Mouse (Mus musculus) kidney, postnatal 10 days (tissue): ENCODE data around the gene Chst2.

Experiments
- DNase-seq: peaks from one replicate; pipeline ENCODE4 v3.0.0; 2021; ENCODE audit warnings: mixed read lengths

The Chst2 gene

DNA sequence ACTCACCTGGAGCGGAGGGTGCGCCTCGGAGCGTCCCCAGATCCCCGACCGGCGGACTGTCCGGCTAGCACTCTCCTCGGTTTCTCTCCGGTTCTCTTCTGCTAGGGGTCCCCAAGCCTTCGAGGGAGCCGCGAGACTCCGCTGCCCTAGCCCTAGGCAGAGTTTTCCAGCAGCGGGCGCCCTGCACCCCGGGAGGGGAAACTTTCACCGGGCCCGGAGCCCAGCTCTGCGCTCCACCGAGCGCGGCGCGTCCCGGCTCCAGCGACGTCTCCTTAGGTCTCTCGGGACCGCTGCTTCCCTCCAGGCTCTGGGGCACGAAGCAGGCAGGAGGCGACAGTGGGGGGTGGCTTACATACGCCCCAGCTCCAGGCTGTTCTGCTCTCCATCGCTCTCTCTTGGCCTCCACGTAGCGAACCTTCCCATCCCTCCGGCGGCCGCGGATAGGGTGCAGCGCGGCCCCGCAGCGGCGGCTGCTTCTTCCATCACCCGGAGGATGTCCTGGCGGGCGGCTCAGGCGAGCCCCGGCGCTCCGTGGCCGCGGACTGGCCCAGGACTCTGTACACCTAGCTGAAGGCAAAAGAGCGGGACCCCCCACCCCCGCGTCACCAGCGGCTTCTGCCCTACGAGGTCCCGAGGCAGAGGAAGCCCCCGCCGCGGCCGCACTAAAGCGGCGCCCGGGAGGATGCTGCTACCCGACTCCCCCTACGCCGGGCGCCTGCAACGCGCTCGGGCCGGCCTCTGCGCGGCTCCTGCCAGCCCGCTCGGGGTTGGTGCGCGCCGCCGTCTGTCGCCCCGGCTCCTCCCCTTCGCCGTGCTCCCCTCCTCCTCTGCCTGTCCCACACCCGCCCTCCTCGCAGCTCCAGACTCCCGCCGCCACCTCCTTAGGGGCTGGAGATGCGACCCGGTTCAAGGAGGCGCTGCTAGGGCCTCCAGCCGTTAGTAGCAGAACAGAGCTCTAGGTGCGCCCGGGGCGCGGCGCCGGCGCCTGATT lies at the start of gene Chst2:
Gene Chst2 (minus strand): TSS at position 152 of the 991 bp plus-strand sequence.
- DNase-seq = peak; percentile 94

DNA sequence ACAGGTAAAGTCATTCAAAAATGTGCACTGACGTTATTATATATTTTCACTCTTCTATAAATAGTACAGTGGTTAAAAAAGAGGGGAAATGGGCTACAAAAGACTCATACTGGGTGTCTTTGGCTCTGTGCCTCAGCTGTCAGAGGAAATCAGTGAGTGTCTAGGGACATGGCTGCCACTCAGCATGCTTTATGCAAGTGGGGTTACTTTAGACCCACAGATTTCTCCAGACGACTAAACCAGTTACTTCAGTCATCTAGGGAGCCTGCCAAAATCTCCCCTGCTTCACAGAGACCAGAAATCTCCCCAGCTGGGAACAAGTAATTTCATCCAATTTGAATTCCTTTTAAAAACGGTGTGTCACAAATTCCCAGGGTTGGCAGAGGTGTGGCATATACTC lies 45.4 kb upstream of the Chst2 start:
- DNase-seq = no peak

DNA sequence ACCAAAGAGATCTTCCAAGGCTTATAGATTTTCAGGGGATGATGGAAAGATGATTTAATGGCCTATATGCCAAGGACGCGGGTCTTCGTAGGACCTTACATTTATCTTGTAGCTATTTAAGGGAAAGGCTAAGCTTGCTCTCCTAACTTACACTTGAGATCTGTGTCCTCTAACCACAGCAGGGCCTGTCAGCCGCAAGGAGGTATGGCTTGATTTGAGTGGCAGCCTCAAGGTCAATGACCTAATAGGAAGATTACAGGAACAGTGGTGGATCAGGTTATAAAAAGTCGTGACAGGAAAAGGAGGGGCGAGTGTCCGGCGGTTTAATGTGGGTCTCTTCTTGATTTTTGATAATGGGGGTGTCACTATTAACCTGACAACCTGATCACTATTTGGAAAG lies 44.1 kb upstream of the Chst2 start:
- DNase-seq = no peak

DNA sequence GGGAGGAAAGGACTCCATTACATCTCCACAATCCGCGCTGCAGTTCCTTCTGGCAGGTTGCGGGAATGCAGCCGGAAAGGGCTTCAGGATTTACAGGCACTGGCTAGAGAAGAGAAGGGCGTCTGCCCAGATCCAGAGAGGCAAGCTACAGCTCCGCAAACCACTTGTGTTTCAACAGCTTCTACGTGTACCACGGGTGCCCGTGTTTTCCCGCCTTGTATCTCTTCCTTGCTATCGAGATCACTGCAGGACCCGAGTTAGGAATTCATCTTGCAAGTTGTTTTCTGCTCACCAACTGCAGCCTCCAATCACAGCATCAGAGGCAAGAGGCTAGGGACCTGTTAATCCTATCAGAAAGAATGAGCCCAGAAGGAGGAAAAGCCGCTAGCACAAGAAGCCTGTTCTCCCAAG lies 35.8 kb upstream of the Chst2 start:
- DNase-seq = peak; percentile 51

- no peak for DNase-seq
Observed at GRCm38 (mm10) chr9:95437883-95438282, 31.4 kb upstream of the Chst2 start.

GRCm38 (mm10) chr9:95436294-95436613 lies 29.7 kb upstream of the Chst2 start:
- DNase-seq = no peak

- no peak for DNase-seq
Observed at GRCm38 (mm10) chr9:95435506-95436293, 29.2 kb upstream of the Chst2 start.

DNA sequence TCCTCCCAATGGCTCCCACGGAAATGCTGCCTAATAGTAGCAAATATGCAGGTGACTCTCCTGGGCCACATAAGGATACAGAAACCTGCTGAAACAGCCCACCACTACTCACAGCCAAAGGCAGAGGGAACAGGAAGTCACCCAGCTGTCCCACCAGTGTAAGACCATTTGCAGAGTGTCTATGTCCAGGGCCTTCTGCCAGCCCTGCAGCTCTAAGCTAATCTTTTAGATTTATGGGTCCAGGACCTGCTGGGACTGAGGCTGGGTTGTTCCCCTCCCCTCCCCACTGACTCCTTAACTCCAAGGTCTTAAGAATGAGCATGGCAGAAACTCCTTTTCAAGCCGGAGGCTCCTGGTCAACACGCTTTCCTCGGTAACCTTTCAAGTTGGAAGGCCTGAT lies 21.8 kb upstream of the Chst2 start:
- DNase-seq = peak; percentile 37

DNA sequence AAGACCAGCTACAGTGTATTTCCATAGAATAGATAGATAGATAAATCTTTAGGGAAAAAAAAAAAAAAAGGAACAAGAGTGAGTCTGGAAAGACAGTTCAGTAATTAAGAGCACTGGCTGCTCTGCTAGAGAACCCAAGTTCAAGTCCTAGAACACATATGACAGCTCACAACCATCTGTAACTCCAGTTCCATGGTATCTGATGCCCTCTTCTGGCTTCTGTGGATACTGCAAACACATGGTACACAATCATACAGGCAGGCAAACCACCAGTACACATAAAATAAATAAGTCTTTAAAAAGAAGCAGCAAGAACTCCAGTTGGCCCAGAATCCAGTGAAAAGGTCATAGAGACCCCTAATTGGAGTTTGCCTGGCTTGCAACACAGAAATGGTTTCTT lies 7.4 kb upstream of the Chst2 start:
- DNase-seq = no peak

GRCm38 (mm10) chr9:95412047-95412446 lies 5.5 kb upstream of the Chst2 start:
- no peak for DNase-seq

DNA sequence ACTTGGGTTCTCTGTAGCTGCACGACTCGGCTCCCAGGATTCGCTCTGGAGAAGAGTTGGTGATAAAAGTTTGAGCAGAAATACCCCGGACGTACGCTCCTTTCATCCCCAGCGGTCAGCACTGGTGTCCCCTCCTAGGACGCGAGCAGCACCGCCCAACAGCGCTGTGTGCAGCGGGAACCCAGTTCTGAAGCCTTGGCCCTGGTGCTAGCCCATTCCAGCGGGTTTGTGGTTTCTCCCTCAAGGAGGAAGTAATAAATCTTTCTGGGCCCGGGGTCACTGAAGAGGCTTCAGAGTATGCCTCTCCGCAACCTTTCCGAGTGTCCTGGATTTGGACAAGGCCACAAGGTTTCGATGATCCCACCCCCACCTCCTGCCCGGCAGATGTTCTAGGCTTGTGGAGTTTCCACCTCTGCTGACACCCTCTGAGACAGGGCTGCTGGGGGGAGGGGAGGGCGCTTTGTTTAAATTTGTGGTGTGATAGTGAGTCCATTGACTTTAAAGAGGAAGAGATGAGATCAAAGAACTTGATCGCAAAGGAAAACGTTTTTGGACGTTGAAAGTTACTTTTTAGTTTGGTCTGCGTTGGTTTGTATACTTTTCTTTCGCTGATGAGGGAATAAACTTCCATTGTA lies 1.2 kb upstream of the Chst2 start:
- DNase-seq = peak; percentile 78

GRCm38 (mm10) chr9:95405946-95406570 lies 464 bp downstream of the Chst2 start:
- DNase-seq = peak; percentile 58

DNA sequence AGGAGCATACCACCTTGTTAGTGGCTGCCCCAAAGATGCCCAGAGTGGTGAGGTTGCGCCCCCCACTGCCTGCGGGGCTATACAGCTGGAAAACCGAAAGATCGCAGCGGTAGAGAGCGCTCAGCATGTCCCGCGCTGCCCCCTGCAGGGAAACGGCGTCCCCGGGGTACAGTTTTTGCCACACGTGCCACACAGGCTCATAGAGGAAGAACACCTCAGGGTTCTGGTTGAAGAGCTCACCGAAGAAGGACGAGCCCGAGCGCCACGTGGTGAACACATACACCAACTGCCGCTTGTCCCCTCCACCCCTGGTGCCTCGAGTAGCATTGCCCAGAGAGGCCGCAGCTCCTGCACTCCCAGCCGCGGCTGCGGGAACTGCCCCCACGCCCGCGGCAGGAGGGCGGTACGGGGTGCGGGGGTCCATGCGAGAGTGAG lies 994 bp downstream of the Chst2 start:
- DNase-seq = peak; percentile 86

DNA sequence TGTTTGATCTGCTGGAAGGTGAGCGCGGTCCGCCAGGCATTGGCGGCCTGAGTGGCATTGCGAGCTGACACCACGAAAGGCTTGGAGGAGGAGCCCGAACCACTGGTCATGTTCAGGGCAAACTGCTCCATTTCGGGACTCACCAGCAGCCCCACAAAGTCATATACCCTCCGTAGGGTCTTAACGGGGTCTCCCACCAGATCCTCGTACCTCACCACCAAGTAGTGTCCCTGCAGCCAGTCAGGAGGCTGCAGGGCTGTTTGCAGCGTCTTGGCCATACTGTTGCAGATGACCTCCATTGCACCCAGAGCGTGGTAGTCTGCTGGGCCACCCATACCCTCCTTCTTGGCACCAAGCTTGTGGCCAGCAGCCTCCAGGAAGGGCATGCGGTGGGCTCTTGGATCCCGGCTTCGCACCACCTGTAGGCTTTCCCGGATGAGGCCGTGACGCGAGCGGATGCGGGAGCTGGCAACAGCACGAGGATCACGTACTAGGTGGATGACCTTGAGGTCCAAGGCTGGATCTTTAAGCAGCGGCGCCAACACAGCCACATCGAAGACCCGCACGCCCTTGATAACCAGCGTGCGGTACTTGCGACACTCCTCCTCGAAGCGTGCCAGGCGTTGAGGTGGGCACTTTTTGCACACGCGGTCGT lies 1.6 kb downstream of the Chst2 start:
- no peak for DNase-seq

- DNase-seq = peak; percentile 11
Observed at GRCm38 (mm10) chr9:95401686-95402085, 4.8 kb downstream of the Chst2 start.

GRCm38 (mm10) chr9:95392011-95392410 lies 14.5 kb downstream of the Chst2 start:
- no peak for DNase-seq

DNA sequence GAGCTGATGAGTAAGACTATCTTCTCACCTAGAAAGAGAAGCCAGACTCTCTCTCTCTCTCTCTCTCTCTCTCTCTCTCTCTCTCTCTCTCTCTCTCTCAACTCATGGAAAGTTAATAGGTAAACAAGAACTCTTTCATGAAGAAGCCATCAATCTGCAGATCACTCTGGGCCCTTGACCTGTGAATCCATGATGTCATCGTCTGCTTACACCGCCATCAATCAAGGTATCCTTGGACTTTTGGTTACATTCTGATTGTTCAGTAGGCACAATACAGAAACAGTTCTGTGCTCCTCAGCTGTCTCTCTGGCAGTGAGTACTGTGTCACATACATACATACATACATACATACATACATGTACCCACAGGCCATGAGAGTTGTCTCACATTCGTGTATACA lies 16.6 kb downstream of the Chst2 start:
- no peak for DNase-seq

DNA sequence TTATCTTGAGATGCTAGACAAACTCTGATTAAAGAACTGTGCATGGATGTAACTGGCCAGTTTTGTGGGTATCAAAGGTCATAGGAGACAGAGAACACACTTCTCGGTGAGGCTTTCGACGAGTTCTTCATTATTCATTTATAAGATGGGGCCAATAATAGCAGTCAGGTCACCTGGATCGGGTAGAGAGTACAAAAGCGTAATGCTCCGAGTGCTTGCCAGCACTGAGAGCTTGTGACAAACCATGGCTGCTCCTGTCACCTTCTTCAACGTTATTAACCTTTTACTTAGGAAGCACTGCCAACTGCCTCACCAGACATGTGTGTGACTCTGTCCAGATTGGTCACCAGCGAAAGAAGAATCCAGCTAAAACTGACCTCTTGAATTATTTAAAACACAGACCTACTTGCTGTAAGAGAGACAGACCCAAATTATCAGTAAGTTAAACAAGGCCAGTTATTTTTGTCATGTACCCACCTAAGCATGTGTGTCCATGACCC lies 18.6 kb downstream of the Chst2 start:
- DNase-seq = no peak

GRCm38 (mm10) chr9:95375966-95376365 lies 30.6 kb downstream of the Chst2 start:
- DNase-seq = no peak

DNA sequence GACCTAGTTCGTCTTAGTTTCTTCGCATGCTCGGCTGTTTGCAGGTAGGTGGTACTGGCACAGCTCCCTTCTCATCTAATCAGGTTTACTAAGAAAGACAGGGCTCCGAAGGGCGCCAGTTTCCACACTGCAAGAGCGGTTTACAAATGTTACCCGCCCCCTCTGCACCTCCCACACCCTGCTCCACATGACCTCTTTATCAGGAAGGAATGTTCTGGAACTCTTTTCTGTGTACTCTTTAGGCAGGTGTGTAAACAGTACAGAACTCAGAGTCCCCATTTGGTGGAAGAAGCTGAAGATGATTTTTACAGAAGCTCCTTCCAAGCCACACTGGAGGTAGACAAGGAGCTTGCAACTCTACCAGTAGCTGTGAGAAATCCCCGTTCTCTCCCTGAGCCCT lies 31.2 kb downstream of the Chst2 start:
- DNase-seq = no peak

DNA sequence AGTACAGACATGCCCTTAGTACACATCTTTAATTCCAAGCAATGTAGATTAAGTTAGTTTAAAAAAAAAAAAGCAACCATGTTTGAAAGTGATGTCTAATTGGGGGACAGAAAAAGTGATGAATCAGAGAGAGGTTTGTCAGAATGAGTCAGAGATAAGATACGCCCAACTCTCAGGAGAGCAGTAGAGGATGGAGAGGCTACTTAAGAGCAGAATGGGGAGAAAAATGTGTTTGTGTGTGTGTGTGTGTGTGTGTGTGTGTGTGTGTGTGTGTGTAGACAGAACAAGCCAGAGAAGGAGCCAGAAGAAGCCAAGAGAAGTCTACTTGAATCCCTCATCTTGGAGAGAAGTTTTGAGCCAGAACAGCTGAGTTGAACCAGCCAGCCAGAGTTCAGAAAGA lies 32.8 kb downstream of the Chst2 start:
- DNase-seq = no peak

GRCm38 (mm10) chr9:95365882-95366281 lies 40.6 kb downstream of the Chst2 start:
- DNase-seq = no peak
